Mouse (Mus musculus): ENCODE data around the gene Lama5. TPM values are rescaled to one million over a fixed set of nuclear protein-coding genes. Genes with fewer than 3 reads are reported as not detected.

The Lama5 gene
- polyA plus RNA-seq, 1 experiment from 2014 or later = 61.3 TPM

Small RNA genes lying within 50 kb of the gene (microRNA-seq; reads per million reads assigned to microRNA genes)
- gene Mir3091 (not detected), gene Mir7005 (not detected)

Other genes starting within 250 kb of the Lama5 start
- gene Taf4, start 249.2 kb downstream of the Lama5 start, polyA plus RNA-seq (2015; fragmentation: Nextera tagmentation; extraction: Ambion mirVana) = 2.9 and 3.2 TPM in 2 replicates
- gene Lsm14b, start 200.9 kb downstream of the Lama5 start, polyA plus RNA-seq (2015; fragmentation: Nextera tagmentation; extraction: Ambion mirVana) = 2.0 and 2.2 TPM in 2 replicates
- gene Psma7, start 183.4 kb downstream of the Lama5 start, polyA plus RNA-seq (2015; fragmentation: Nextera tagmentation; extraction: Ambion mirVana) = 471 and 493 TPM in 2 replicates
- 4.2 and 4.3 TPM in 2 replicates for gene Ss18l1, start 183.3 kb downstream of the Lama5 start, polyA plus RNA-seq (2015; fragmentation: Nextera tagmentation; extraction: Ambion mirVana)
- gene Mtg2, start 155.3 kb downstream of the Lama5 start, polyA plus RNA-seq (2015; fragmentation: Nextera tagmentation; extraction: Ambion mirVana) = 27.0 and 27.9 TPM in 2 replicates
- gene Hrh3, start 121.4 kb downstream of the Lama5 start, polyA plus RNA-seq (2015; fragmentation: Nextera tagmentation; extraction: Ambion mirVana) = not detected in 2 replicates
- 39.6 and 43.1 TPM in 2 replicates for gene Osbpl2, start 106.6 kb downstream of the Lama5 start, polyA plus RNA-seq (2015; fragmentation: Nextera tagmentation; extraction: Ambion mirVana)
- gene Adrm1, start 54.4 kb downstream of the Lama5 start, polyA plus RNA-seq (2015; fragmentation: Nextera tagmentation; extraction: Ambion mirVana) = 154 and 171 TPM in 2 replicates
- gene Rps21, start 31.5 kb upstream of the Lama5 start, polyA plus RNA-seq (2015; fragmentation: Nextera tagmentation; extraction: Ambion mirVana) = 408 and 537 TPM in 2 replicates
- 4.3 and 4.6 TPM in 2 replicates for gene Cables2, start 47.6 kb upstream of the Lama5 start, polyA plus RNA-seq (2015; fragmentation: Nextera tagmentation; extraction: Ambion mirVana)
- 3.7 and 5.9 TPM in 2 replicates for gene Rbbp8nl, start 64.0 kb upstream of the Lama5 start, polyA plus RNA-seq (2015; fragmentation: Nextera tagmentation; extraction: Ambion mirVana)
- 5.6 and 6.7 TPM in 2 replicates for gene Gata5, start 108.8 kb upstream of the Lama5 start, polyA plus RNA-seq (2015; fragmentation: Nextera tagmentation; extraction: Ambion mirVana)
- 4.0 and 6.9 TPM in 2 replicates for gene Slco4a1, start 230.4 kb upstream of the Lama5 start, polyA plus RNA-seq (2015; fragmentation: Nextera tagmentation; extraction: Ambion mirVana)

Measured in stomach, embryonic 16.5 days (tissue).